Mouse (Mus musculus): ENCODE measurements around the gene Dip2b. TPM values are rescaled to one million over a fixed set of nuclear protein-coding genes. Genes with fewer than 3 reads are reported as not detected.

The Dip2b gene
- polyA plus RNA-seq, 1 experiment from 2014 or later, result 22.3 TPM

Other genes with a start within 250 kb of the Dip2b start
- gene Lima1, start 163.2 kb upstream of the Dip2b start, polyA plus RNA-seq (2014; fragmentation: Nextera tagmentation; extraction: Ambion mirVana), result 22.0 and 25.9 TPM in 2 replicates
- gene Fam186a, start 71.6 kb upstream of the Dip2b start, polyA plus RNA-seq (2014; fragmentation: Nextera tagmentation; extraction: Ambion mirVana), result not detected in 2 replicates
- gene Larp4, start 68.6 kb upstream of the Dip2b start, polyA plus RNA-seq (2014; fragmentation: Nextera tagmentation; extraction: Ambion mirVana), result 36.9 and 41.8 TPM in 2 replicates
- 31.8 and 33.5 TPM in 2 replicates for gene Atf1, start 189.2 kb downstream of the Dip2b start, polyA plus RNA-seq (2014; fragmentation: Nextera tagmentation; extraction: Ambion mirVana)
- gene Tmprss12, start 242.2 kb downstream of the Dip2b start, polyA plus RNA-seq (2014; fragmentation: Nextera tagmentation; extraction: Ambion mirVana), result 0.10 TPM in 1 of 2 replicates, not detected in the other

Data from midbrain, embryonic 11.5 days (tissue).